Mouse (Mus musculus): ENCODE results near the gene Pole4. TPM values are rescaled to one million over a fixed set of nuclear protein-coding genes. Genes with fewer than 3 reads are reported as not detected.
A peak's percentile ranks its signal among the peaks of the same experiment; 100 is the strongest.

The Pole4 gene
- total and polyA plus RNA-seq, 3 experiments = 9.2 to 16.7 (median 15.5) TPM

GRCm38 (mm10) chr6:82666480-82666879, 38.7 kb downstream of the Pole4 start:
- Histone ChIP-seq H3K27ac (no peak overlapping the region), H3K79me2 (replicated peaks; ENCODE audit: control insufficient read depth, insufficient read depth, low read length) (no peaks in the 10 kb centered on the region), H3K27me3 (ENCODE audit: control insufficient read depth, insufficient read depth, low read length) (no peaks in the 10 kb centered on the region), H3K4me3 (no peak overlapping the region), H3K4me1 (ENCODE audit: control insufficient read depth, insufficient read depth, low read length) (no peaks in the 10 kb centered on the region), H3K9ac (ENCODE audit: low read depth, low read length) (no peak overlapping the region), H3K36me3 (ENCODE audit: control insufficient read depth, insufficient read depth, low read length) (no peaks in the 10 kb centered on the region)
- no peak for TF ChIP-seq EP300 (IDR thresholded peaks at IDR 0.05; ENCODE audit: insufficient read depth, low read depth, low read length)
- TF ChIP-seq CTCF (IDR thresholded peaks at IDR 0.05) = no peak
- TF ChIP-seq POLR2A (IDR thresholded peaks at IDR 0.05; ENCODE audit: insufficient read depth, low read depth, low read length) = no peak
- intact Hi-C loops (cut with DNase I) = no loop called here
- no peak for DNase-seq

- no peak for DNase-seq
- H3K79me2 ChIP-seq (replicated peaks; ENCODE audit: control insufficient read depth, insufficient read depth, low read length) = no peaks in the 10 kb centered on the region
- H3K36me3 ChIP-seq (ENCODE audit: control insufficient read depth, insufficient read depth, low read length) = no peaks in the 10 kb centered on the region
- no peaks in the 10 kb centered on the region for H3K4me1 ChIP-seq (ENCODE audit: control insufficient read depth, insufficient read depth, low read length)
- TF ChIP-seq CTCF (IDR thresholded peaks at IDR 0.05) (no peak), EP300 (IDR thresholded peaks at IDR 0.05; ENCODE audit: insufficient read depth, low read depth, low read length) (no peak), POLR2A (IDR thresholded peaks at IDR 0.05; ENCODE audit: insufficient read depth, low read depth, low read length) (no peak)
- peak overlapping the region; percentile 88 for H3K4me3 ChIP-seq
- peak overlapping the region; percentile 85 for H3K27ac ChIP-seq
- intact Hi-C loops (cut with DNase I) = no loop called here
- H3K27me3 ChIP-seq (ENCODE audit: control insufficient read depth, insufficient read depth, low read length) = no peaks in the 10 kb centered on the region
- 27% methylated on average over 11 of the region's 11 CpGs for WGBS
- peak overlapping the region; percentile 23; the same call in 1 of the 2 replicates for H3K9ac ChIP-seq (ENCODE audit: low read depth, low read length)
These were observed 52.0 kb downstream of the Pole4 start for GRCm38 (mm10) chr6:82653169-82653525.

- H3K36me3 ChIP-seq (ENCODE audit: control insufficient read depth, insufficient read depth, low read length) = no peaks in the 10 kb centered on the region
- H3K27me3 ChIP-seq (ENCODE audit: control insufficient read depth, insufficient read depth, low read length) = no peaks in the 10 kb centered on the region
- H3K4me1 ChIP-seq (ENCODE audit: control insufficient read depth, insufficient read depth, low read length) = no peaks in the 10 kb centered on the region
- peak overlapping the region; percentile 74 for H3K9ac ChIP-seq (ENCODE audit: low read depth, low read length)
- peak overlapping the region; percentile 88 for H3K4me3 ChIP-seq
- intact Hi-C loops (cut with DNase I) = no loop called here
- WGBS = under 1% methylated on average over 67 of the region's 67 CpGs
- TF ChIP-seq EP300 (IDR thresholded peaks at IDR 0.05; ENCODE audit: insufficient read depth, low read depth, low read length) (0 out of 2 replicates have a peak, but pooled peaks have one; percentile 13), POLR2A (IDR thresholded peaks at IDR 0.05; ENCODE audit: insufficient read depth, low read depth, low read length) (peak; percentile 74), CTCF (IDR thresholded peaks at IDR 0.05) (peak; percentile 42; the same call in 1 of the 2 replicates)
- peak overlapping the region; percentile 85 for H3K27ac ChIP-seq
- DNase-seq = peak; percentile 96
- H3K79me2 ChIP-seq (replicated peaks; ENCODE audit: control insufficient read depth, insufficient read depth, low read length) = no peaks in the 10 kb centered on the region
These were observed 52.5 kb downstream of the Pole4 start for GRCm38 (mm10) chr6:82652521-82653168.

- TF ChIP-seq CTCF (IDR thresholded peaks at IDR 0.05) = no peak
- TF ChIP-seq POLR2A (IDR thresholded peaks at IDR 0.05; ENCODE audit: insufficient read depth, low read depth, low read length) = no peak
- TF ChIP-seq EP300 (IDR thresholded peaks at IDR 0.05; ENCODE audit: insufficient read depth, low read depth, low read length) = no peak
- Histone ChIP-seq H3K4me1 (ENCODE audit: control insufficient read depth, insufficient read depth, low read length) (no peaks in the 10 kb centered on the region), H3K36me3 (ENCODE audit: control insufficient read depth, insufficient read depth, low read length) (no peaks in the 10 kb centered on the region), H3K27me3 (ENCODE audit: control insufficient read depth, insufficient read depth, low read length) (no peaks in the 10 kb centered on the region), H3K79me2 (replicated peaks; ENCODE audit: control insufficient read depth, insufficient read depth, low read length) (no peaks in the 10 kb centered on the region), H3K4me3 (no peak overlapping the region), H3K27ac (no peak overlapping the region), H3K9ac (ENCODE audit: low read depth, low read length) (no peak overlapping the region)
- WGBS = 84% methylated on average over 2 of the region's 2 CpGs
- no peak for DNase-seq
- intact Hi-C loops (cut with DNase I) = loop anchor here (2.0 kb wide), 1 partner anchor 54 kb away; no protein-coding TSS in a partner anchor
These were observed 56.1 kb downstream of the Pole4 start for GRCm38 (mm10) chr6:82649096-82649495.

GRCm38 (mm10) chr6:82647940-82648655, 57.1 kb downstream of the Pole4 start:
- Histone ChIP-seq H3K4me1 (ENCODE audit: control insufficient read depth, insufficient read depth, low read length) (no peaks in the 10 kb centered on the region), H3K36me3 (ENCODE audit: control insufficient read depth, insufficient read depth, low read length) (no peaks in the 10 kb centered on the region), H3K9ac (ENCODE audit: low read depth, low read length) (no peak overlapping the region), H3K27me3 (ENCODE audit: control insufficient read depth, insufficient read depth, low read length) (no peaks in the 10 kb centered on the region), H3K79me2 (replicated peaks; ENCODE audit: control insufficient read depth, insufficient read depth, low read length) (no peaks in the 10 kb centered on the region), H3K27ac (no peak overlapping the region), H3K4me3 (no peak overlapping the region)
- 93% methylated on average over 1 of the region's 1 CpGs for WGBS
- TF ChIP-seq POLR2A (IDR thresholded peaks at IDR 0.05; ENCODE audit: insufficient read depth, low read depth, low read length) = no peak
- no peak for TF ChIP-seq EP300 (IDR thresholded peaks at IDR 0.05; ENCODE audit: insufficient read depth, low read depth, low read length)
- peak; percentile 45 for TF ChIP-seq CTCF (IDR thresholded peaks at IDR 0.05)
- intact Hi-C loops (cut with DNase I) = loop anchor here (2.0 kb wide), 1 partner anchor 55 kb away; no protein-coding TSS in a partner anchor
- DNase-seq = no peak

GRCm38 (mm10) chr6:82647001-82647400, 58.2 kb downstream of the Pole4 start:
- DNase-seq = no peak
- H3K9ac ChIP-seq (ENCODE audit: low read depth, low read length) = no peak overlapping the region

More at GRCm38 (mm10) chr6:82647001-82647400, 58.2 kb downstream of the Pole4 start:
- no peaks in the 10 kb centered on the region for H3K4me1 ChIP-seq (ENCODE audit: control insufficient read depth, insufficient read depth, low read length)
- H3K27ac ChIP-seq = no peak overlapping the region
- intact Hi-C loops (cut with DNase I) = no loop called here
- WGBS = 88% methylated on average over 1 of the region's 1 CpGs
- no peak overlapping the region for H3K4me3 ChIP-seq
- H3K36me3 ChIP-seq (ENCODE audit: control insufficient read depth, insufficient read depth, low read length) = no peaks in the 10 kb centered on the region
- H3K27me3 ChIP-seq (ENCODE audit: control insufficient read depth, insufficient read depth, low read length) = no peaks in the 10 kb centered on the region
- H3K79me2 ChIP-seq (replicated peaks; ENCODE audit: control insufficient read depth, insufficient read depth, low read length) = no peaks in the 10 kb centered on the region
- TF ChIP-seq CTCF (IDR thresholded peaks at IDR 0.05) = no peak
- TF ChIP-seq EP300 (IDR thresholded peaks at IDR 0.05; ENCODE audit: insufficient read depth, low read depth, low read length) = no peak
- TF ChIP-seq POLR2A (IDR thresholded peaks at IDR 0.05; ENCODE audit: insufficient read depth, low read depth, low read length) = no peak

Data from heart, adult 2 months (tissue).